Mouse (Mus musculus) cerebellum, adult 11 months (tissue): ENCODE measurements around the gene Dgkd.

Experiments
- DNase-seq: peaks from one replicate; pipeline ENCODE4 v3.0.0; 2022

Gene Dgkd

DNA sequence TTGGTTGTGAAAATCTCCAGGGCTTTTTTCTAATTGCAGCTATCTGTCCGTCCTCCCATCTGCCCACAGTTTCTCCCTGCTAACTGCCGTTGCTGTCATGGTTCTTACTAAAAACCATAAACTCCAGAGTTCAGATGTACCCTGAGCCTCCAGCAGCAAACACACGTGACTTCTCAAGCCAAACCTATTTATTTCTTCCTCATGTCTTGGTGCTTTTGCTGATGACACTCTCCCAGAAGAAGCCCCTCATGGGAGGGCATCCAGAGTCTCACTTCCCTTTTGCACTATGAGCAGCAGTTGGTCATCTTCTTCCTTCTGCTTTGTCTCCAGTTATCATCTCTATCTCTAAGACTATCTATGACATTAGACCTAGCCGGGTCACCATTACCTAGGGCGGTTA, 3.8 kb upstream of the Dgkd start:
- DNase-seq = no peak

DNA sequence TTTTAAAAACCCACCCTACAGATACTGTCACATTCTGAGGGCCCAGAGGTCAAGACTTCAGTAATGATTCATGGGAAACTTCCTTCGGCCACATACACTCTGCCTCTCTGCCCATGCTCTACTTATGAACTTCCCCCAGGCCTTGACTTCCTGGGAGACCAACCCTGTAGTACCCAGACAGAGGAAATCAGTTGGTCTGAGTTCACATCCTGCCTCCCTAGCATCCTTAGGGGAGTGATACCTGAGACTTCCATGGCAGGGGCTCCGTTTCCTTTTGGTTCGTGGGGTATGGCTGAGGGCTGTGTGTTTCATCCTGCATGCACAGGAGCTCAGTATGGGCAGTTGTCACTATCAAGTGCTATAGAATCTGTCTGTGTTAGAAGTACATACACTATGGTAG, 1.7 kb upstream of the Dgkd start:
- DNase-seq = no peak

DNA sequence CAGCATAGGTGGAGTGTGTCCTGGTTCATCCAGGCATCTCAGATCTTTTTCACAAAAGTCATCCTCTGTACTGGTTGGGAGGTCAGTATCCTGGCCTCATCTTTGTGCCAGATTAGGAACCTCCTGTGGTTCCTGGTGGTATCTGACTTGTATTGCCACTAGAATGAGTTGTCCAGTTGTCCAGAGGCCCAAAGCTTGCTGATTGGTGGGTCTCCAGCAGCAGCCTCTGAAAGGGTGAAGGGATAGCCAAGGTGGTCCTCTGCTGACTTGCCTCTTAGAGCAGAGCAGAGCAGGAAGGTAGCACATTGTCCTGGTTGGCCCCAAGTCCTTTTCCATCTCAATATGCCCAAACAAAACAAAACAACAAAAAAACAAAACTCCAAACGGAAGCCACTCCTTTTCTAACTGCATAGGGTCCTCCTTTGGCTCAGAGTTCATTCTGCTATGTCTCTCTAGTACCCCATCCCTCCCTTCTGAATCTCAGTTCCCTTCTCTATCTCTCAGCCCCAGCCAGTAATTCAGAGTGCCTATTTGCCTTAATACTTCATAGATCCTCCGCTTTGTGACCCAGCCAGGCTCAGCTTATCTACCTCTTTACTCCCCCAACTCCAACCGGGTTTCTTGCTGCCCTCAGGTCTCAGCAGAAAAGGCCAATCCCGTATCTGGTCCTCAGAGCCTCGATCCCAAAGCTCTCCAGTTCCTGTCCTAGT, 851 bp upstream of the Dgkd start:
- DNase-seq = no peak

DNA sequence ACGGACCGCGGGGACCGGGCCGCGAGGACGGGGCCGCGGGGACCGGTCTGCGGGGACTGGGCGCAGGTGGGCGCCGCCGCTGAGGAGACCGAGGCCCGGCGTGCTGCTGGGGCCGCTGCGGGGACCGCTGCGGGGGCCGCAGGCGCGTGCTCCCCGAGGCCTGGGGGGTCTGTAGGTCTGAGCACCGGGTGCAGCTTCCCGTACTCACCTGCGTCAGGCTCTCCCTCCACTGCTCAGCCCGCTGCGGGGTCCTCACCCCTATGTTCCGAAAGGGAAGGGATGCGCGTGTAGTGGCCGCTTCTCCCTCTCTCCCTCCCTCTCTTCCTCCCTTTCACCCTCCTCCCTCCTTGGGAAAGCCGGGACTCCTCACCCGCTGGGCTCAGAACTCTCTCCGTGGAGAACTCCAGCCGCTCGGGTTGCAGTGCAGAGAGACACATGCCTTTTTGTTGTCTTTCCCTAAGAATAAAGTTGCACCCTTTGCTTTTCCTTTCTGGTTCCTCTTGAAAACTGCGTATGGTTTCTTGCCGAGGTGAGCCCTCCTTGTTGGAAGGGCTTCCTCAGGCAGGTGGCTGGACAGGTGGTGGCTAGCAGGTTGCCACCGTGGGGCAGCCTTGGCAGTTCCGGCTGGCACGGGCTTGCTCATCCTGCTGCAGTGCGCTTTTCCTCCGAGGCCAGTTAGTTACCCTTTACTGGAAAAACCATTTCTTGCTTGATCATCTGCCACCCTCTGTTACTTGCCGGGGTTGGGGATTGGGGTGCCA, 694 bp downstream of the Dgkd start:
- DNase-seq = peak; percentile 94

GRCm38 (mm10) chr1:87854411-87854810, 1.3 kb downstream of the Dgkd start:
- no peak for DNase-seq

- peak; percentile 43 for DNase-seq
Observed at GRCm38 (mm10) chr1:87854851-87855251, 1.8 kb downstream of the Dgkd start.

GRCm38 (mm10) chr1:87855522-87855921, 2.4 kb downstream of the Dgkd start:
- DNase-seq = no peak

- DNase-seq = no peak
Observed at GRCm38 (mm10) chr1:87856823-87857222, 3.7 kb downstream of the Dgkd start.

DNA sequence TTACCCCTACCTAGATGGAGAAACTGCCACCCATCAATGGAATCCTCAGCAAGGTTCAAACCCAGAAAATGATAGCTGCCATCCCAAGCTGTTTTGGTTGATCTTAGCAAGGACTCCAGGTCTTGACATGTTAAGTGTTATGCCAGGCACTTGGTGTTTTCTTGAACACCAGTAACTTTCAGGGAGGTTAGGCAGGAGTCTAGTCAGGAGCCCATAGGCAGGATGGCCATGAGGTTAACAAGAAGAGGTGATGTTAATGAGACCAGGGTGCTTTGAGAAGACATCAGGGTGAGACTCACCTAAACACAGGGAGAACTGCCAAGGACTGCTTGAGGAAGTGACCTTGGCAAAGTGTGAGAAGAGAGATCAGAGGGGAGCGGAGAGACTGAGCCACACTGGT, 4.9 kb downstream of the Dgkd start:
- DNase-seq = no peak

- no peak for DNase-seq
Observed at GRCm38 (mm10) chr1:87858529-87858928, 5.4 kb downstream of the Dgkd start.

- DNase-seq = no peak
Observed at GRCm38 (mm10) chr1:87863602-87864001, 10.5 kb downstream of the Dgkd start.

- DNase-seq = no peak
Observed at GRCm38 (mm10) chr1:87864889-87865288, 11.8 kb downstream of the Dgkd start.

- DNase-seq = no peak
Observed at GRCm38 (mm10) chr1:87866672-87867071, 13.6 kb downstream of the Dgkd start.

DNA sequence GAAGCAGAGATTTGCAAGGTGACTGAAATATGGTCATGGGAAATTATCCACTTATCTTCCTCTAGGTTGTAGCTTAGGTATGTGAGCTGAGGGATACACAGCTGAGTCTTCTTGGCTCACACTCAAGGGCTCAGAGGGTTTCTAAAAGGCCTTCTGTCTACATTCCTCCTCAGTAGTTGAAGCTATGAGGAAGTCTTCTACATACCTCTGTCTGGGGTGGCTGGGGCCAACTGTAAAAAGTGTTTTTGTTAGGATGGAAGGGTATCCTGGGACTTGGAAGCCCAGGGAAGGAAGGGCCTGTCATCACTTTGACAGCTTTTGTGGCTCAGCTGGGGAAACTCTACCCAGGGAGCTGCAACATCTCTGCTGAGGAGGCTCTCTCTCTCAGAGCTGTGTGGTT, 18.5 kb downstream of the Dgkd start:
- no peak for DNase-seq

DNA sequence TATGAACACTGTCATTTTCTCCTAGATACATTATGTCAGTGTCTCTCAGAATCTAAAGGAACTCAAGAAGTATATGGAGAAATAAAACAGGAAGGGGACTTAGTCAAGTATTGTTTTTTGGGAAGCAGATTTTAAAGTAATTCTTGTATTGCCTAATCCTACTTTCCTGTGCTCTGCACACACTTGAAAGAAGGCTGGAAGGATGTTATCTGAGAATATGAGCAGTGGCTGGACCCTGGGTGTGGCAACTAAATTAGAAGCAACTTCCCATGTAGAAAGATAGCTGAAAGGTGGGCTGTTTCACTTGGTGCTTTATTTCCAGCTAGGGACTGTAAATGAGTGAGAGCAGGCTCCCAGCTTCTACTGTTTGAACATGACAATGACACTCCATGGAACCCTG, 20.0 kb downstream of the Dgkd start:
- no peak for DNase-seq

DNA sequence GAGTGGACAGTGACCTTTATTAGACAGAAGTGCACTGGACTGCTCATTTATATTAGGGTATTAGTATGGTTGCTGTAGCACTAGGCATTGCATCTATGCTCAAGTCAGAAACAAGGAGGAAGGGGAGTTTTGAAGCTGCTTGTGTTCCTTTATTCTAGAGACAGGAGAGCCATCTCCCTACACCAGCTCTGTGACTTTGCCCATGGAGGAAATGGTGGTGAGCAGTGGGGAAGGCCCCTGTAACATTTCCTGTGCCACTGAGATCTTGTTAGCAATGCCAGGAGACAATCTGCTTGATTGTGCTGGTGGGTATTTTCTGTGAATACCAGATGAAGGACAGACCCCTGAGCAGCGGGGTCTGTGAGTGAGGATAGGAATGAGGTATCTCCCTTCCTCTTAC, 23.0 kb downstream of the Dgkd start:
- DNase-seq = no peak

DNA sequence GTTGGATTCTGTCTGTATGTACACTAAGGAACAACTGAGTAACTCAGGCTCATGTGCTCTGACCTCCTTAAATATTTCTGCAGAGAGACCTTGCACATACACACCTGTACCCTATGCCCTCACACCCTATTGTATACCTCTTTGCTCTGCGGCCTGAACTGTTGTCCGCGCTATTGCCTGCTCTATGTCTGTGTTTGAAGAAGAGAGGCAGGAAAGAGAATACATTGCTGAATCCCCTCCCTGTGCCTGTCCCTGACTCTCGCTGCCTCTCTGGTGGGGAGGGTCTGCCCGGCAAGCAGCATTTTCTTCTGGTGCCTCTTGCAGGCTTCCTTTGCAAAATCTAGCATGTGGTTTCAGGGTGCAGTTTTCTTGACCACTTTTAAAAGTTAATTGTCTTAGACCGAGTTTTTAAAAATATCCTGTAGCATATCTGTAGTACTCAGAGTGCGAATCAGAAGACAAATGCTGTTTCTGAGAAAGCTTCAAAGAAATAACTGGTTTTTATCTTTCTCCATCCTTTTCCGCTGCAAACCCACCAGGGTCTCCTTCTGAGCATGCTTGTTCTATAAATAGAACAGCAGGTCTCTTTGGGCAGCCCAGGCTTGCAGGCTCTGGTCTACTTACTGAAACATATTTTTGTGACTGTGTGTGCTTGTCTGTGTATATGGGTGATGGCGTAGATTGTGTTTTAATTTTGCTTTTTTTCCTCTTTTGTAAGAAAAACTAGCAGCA, 24.6 kb downstream of the Dgkd start:
- DNase-seq = no peak

- DNase-seq = no peak
Observed at GRCm38 (mm10) chr1:87879034-87879433, 25.9 kb downstream of the Dgkd start.

GRCm38 (mm10) chr1:87879494-87880325, 26.6 kb downstream of the Dgkd start:
- DNase-seq = peak; percentile 86

GRCm38 (mm10) chr1:87880326-87880627, 27.2 kb downstream of the Dgkd start:
- DNase-seq = no peak

DNA sequence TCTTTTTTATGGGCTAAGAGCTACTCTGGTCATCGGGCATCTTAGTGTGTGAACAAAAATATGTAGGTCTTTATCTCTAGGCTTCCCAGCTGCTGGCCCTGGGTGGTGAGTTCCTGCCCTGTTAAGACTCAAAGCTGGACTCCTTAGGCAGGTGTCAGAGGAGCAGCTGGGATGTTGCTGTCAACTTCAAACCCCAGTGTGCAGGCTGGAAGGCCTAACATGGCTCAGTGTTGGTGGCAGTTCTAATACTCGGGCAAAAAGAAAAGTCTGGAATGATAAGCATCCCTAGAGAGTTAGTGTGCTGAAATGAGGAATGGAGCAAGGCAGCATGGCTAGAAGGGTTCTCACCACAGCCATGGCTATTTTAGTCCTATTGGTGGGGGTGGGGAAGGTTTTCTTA, 27.8 kb downstream of the Dgkd start:
- DNase-seq = no peak

- no peak for DNase-seq
Observed at GRCm38 (mm10) chr1:87881726-87882125, 28.6 kb downstream of the Dgkd start.

GRCm38 (mm10) chr1:87882554-87882953, 29.5 kb downstream of the Dgkd start:
- DNase-seq = no peak
